Mouse (Mus musculus): ENCODE results near the gene Spdye4a. TPM values are rescaled to one million over a fixed set of nuclear protein-coding genes. Genes with fewer than 3 reads are reported as not detected.

The Spdye4a gene
- total and polyA plus RNA-seq, 3 experiments, result not detected

DNA sequence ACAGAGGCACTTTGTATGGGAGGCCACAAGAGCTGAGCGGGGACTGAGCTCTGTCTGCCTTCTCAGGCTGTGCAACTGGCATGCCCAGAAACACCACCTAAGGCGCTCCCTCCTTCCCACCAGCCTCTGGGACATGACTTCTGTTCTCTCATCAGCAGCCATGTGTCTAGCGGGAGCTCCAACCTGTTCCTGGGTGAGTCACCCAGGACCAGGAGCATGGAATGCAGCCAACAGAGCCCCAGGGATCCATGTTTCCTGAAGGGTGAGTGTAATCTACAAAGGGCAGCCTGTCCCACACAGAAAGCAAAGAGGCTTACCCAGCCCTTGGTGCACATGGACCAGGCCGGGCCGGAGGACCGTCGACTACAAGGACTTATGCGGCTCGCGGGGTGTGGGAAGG, 38.0 kb upstream of the Spdye4a start:
- TF ChIP-seq CTCF (conservative IDR thresholded peaks at IDR 0.05 in 1 of 2, IDR thresholded peaks at IDR 0.05 in 1 of 2; ENCODE audit: low read depth in 2 of 2, low read length in 2 of 2) (no peak), ELF1 (IDR thresholded peaks at IDR 0.05; ENCODE audit: low read depth, low read length) (no peak), CHD1 (IDR thresholded peaks at IDR 0.05; ENCODE audit: low read depth, low read length) (no peak), POLR2A (IDR thresholded peaks at IDR 0.05; ENCODE audit: low read depth, low read length) (no peak), USF2 (conservative IDR thresholded peaks at IDR 0.05; ENCODE audit: low read depth, low read length) (no peak), ETS1 (conservative IDR thresholded peaks at IDR 0.05; ENCODE audit: low read depth, low read length) (no peak), SIN3A (IDR thresholded peaks at IDR 0.05; ENCODE audit: low read length) (no peak)
- H3K36me3 ChIP-seq (replicated peaks in 1 of 2; ENCODE audit: control insufficient read depth in 1 of 2, insufficient read depth in 1 of 2, low read length in 1 of 2), result peaks cover 8 to 50% of the 10 kb centered on the region in 2 experiments
- dilution Hi-C loops (cut with MboI; ENCODE audit: extremely low pct_ligation_motif_present, extremely low pct_unique_long_range_greater_than_20kb, low sequenced_read_pairs), result no loop called here
- in situ Hi-C loops (cut with MboI; ENCODE audit: low pct_ligation_motif_present, low pct_unique_long_range_greater_than_20kb, low sequenced_read_pairs), result no loop called here
- H3K9ac ChIP-seq (ENCODE audit: insufficient read depth, low read depth), result no peak overlapping the region
- no peak for DNase-seq (ENCODE audit: extremely low read depth)
- no peaks in the 10 kb centered on the region for H3K27me3 ChIP-seq (replicated peaks)
- no peak overlapping the region for H3K4me3 ChIP-seq (replicated peaks in 1 of 3; ENCODE audit: low read depth in 2 of 3, low read length in 2 of 3, poor library complexity in 1 of 3)
- no peak overlapping the region for H3K4me2 ChIP-seq (ENCODE audit: insufficient read depth, low read depth, poor library complexity, severe bottlenecking)
- peaks cover 8 to 11% of the 10 kb centered on the region in 2 experiments for H3K4me1 ChIP-seq (ENCODE audit: control insufficient read depth in 1 of 2, insufficient read depth in 2 of 2)
- H3K9me3 ChIP-seq (replicated peaks; ENCODE audit: low read length), result no peaks in the 10 kb centered on the region
- H3K27ac ChIP-seq (ENCODE audit: insufficient read depth, low read depth), result no peak overlapping the region
- H3K79me2 ChIP-seq (replicated peaks; ENCODE audit: control insufficient read depth, extremely low read depth, insufficient read depth, poor library complexity, severe bottlenecking), result no peaks in the 10 kb centered on the region

DNA sequence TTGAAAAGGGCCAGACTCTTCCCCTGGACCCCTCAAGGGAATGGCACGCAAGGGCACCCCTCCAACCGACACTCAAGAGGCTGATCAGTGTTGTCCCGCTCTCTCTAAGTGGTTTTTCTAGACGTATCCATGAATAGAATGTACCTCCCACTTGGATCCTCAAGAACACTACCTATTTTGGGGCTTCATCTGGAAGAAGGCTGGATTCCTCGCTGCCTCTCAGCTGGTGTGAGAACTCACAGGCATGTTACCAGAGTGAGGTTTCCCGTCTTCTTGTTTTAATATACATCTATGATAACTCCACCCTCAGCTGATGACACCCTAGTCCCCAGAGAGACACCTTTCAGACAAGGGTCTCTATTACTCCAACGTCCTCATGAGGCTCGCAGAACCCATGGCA, 34.9 kb upstream of the Spdye4a start:
- Histone ChIP-seq H3K79me2 (replicated peaks; ENCODE audit: control insufficient read depth, extremely low read depth, insufficient read depth, poor library complexity, severe bottlenecking) (no peaks in the 10 kb centered on the region), H3K4me1 (ENCODE audit: control insufficient read depth in 1 of 2, insufficient read depth in 2 of 2) (no peaks in the 10 kb centered on the region), H3K27me3 (replicated peaks) (no peaks in the 10 kb centered on the region), H3K4me2 (ENCODE audit: insufficient read depth, low read depth, poor library complexity, severe bottlenecking) (no peak overlapping the region), H3K36me3 (replicated peaks in 1 of 2; ENCODE audit: control insufficient read depth in 1 of 2, insufficient read depth in 1 of 2, low read length in 1 of 2) (peaks cover 8 to 65% of the 10 kb centered on the region in 2 experiments), H3K27ac (ENCODE audit: insufficient read depth, low read depth) (no peak overlapping the region), H3K9ac (ENCODE audit: insufficient read depth, low read depth) (no peak overlapping the region), H3K4me3 (replicated peaks in 1 of 3; ENCODE audit: low read depth in 2 of 3, low read length in 2 of 3, poor library complexity in 1 of 3) (no peak overlapping the region), H3K9me3 (replicated peaks; ENCODE audit: low read length) (no peaks in the 10 kb centered on the region)
- TF ChIP-seq MEF2A (IDR thresholded peaks at IDR 0.05; ENCODE audit: borderline replicate concordance, low read depth, low read length), result no peak
- no peak for TF ChIP-seq SMC3 (IDR thresholded peaks at IDR 0.05; ENCODE audit: low read depth, low read length)
- no peak for TF ChIP-seq MXI1 (IDR thresholded peaks at IDR 0.05; ENCODE audit: low read depth, low read length)
- TF ChIP-seq CHD1 (IDR thresholded peaks at IDR 0.05; ENCODE audit: low read depth, low read length), result no peak
- no peak for TF ChIP-seq GABPA (IDR thresholded peaks at IDR 0.05; ENCODE audit: insufficient replicate concordance, low read depth, low read length)
- TF ChIP-seq ETS1 (conservative IDR thresholded peaks at IDR 0.05; ENCODE audit: low read depth, low read length), result no peak
- no peak for TF ChIP-seq POLR2A (IDR thresholded peaks at IDR 0.05; ENCODE audit: low read depth, low read length)
- TF ChIP-seq CHD2 (IDR thresholded peaks at IDR 0.05; ENCODE audit: low read length), result no peak
- no peak for TF ChIP-seq JUND (conservative IDR thresholded peaks at IDR 0.05; ENCODE audit: low read depth, low read length)
- TF ChIP-seq TCF12 (IDR thresholded peaks at IDR 0.05; ENCODE audit: low read depth, low read length), result no peak
- no peak for TF ChIP-seq SIN3A (IDR thresholded peaks at IDR 0.05; ENCODE audit: low read length)
- no peak for TF ChIP-seq E2F4 (IDR thresholded peaks at IDR 0.05; ENCODE audit: insufficient replicate concordance, low read depth, low read length)
- no peak for TF ChIP-seq POLR2AphosphoS2 (IDR thresholded peaks at IDR 0.05; ENCODE audit: low read depth, low read length)
- TF ChIP-seq JUN (IDR thresholded peaks at IDR 0.05; ENCODE audit: insufficient read depth, low read depth, low read length), result no peak
- no peak for TF ChIP-seq ZKSCAN1 (IDR thresholded peaks at IDR 0.05; ENCODE audit: borderline replicate concordance, low read depth, low read length)
- TF ChIP-seq ZC3H11A (IDR thresholded peaks at IDR 0.05; ENCODE audit: low read depth, low read length), result no peak
- TF ChIP-seq ELF1 (IDR thresholded peaks at IDR 0.05; ENCODE audit: low read depth, low read length), result no peak
- no peak for DNase-seq (ENCODE audit: extremely low read depth)
- dilution Hi-C loops (cut with MboI; ENCODE audit: extremely low pct_ligation_motif_present, extremely low pct_unique_long_range_greater_than_20kb, low sequenced_read_pairs), result no loop called here
- in situ Hi-C loops (cut with MboI; ENCODE audit: low pct_ligation_motif_present, low pct_unique_long_range_greater_than_20kb, low sequenced_read_pairs), result no loop called here

Measured in CH12.LX (cell line).